Mouse (Mus musculus) kidney, embryonic 15.5 days (tissue): ENCODE measurements around the gene Uck1. TPM values are rescaled to one million over a fixed set of nuclear protein-coding genes. Genes with fewer than 3 reads are reported as not detected.
"Not testable (repeated sequence)": the region's sequence is repeated elsewhere in the genome, so short reads cannot be mapped to it uniquely, and the experiment has no call there.

Experiments used
- ATAC-seq: fragments of 200-750 bp; cut with Nextera tagmentation; replicated peaks from 2 replicates; pipeline ENCODE4 v1.8.0; 2017; ENCODE audit warnings: moderate TSS enrichment; ENCODE audit not compliant: low FRiP score
- H3K27ac ChIP-seq: fragments of 300-500 bp; sonication (generic); 2 replicates; pipeline ENCODE4 v1.5.1; 2015; ENCODE audit warnings: mild to moderate bottlenecking, inconsistent platforms
- H3K27me3 ChIP-seq: fragments of 300-500 bp; sonication (generic); 2 replicates; pipeline ENCODE4 v1.6.1; 2015; ENCODE audit warnings: inconsistent platforms
- H3K36me3 ChIP-seq: fragments of 300-500 bp; sonication (generic); 2 replicates; pipeline ENCODE4 v1.6.1; 2015; ENCODE audit warnings: inconsistent platforms
- H3K4me1 ChIP-seq: fragments of 300-500 bp; sonication (generic); 2 replicates; pipeline ENCODE4 v1.6.1; 2015; ENCODE audit warnings: inconsistent platforms
- H3K4me2 ChIP-seq: fragments of 300-500 bp; sonication (generic); 2 replicates; pipeline ENCODE4 v1.6.1; 2015; ENCODE audit warnings: moderate library complexity, mild to moderate bottlenecking, inconsistent platforms
- H3K4me3 ChIP-seq: fragments of 300-500 bp; sonication (generic); replicated peaks from 2 replicates; pipeline ENCODE4 v1.5.1; 2015; ENCODE audit warnings: mild to moderate bottlenecking, inconsistent platforms
- H3K9ac ChIP-seq: fragments of 300-500 bp; sonication (generic); 2 replicates; pipeline ENCODE4 v1.6.1; 2015; ENCODE audit warnings: mild to moderate bottlenecking, inconsistent platforms
- H3K9me3 ChIP-seq: fragments of 300-500 bp; sonication (generic); replicated peaks from 2 replicates; pipeline ENCODE4 v1.6.1; 2016; ENCODE audit warnings: inconsistent platforms
- WGBS: fragments of 180-500 bp; shearing (Covaris S2); methylation state at CpG from one replicate; pipeline ENCODE4 v1.1.7; 2015; ENCODE audit warnings: mixed read lengths; 5-methylcytosine and 5-hydroxymethylcytosine counted together
- polyA plus RNA-seq: library from polyadenylated mRNA; unstranded; fragments of >200 nt; fragmentation: Nextera tagmentation; extraction: Ambion mirVana; gene quantifications from 2 replicates; pipeline ENCODE4 v1.2.1, GENCODE M21; 2015

Gene Uck1
- polyA plus RNA-seq = 72.2 and 74.5 TPM in 2 replicates

DNA sequence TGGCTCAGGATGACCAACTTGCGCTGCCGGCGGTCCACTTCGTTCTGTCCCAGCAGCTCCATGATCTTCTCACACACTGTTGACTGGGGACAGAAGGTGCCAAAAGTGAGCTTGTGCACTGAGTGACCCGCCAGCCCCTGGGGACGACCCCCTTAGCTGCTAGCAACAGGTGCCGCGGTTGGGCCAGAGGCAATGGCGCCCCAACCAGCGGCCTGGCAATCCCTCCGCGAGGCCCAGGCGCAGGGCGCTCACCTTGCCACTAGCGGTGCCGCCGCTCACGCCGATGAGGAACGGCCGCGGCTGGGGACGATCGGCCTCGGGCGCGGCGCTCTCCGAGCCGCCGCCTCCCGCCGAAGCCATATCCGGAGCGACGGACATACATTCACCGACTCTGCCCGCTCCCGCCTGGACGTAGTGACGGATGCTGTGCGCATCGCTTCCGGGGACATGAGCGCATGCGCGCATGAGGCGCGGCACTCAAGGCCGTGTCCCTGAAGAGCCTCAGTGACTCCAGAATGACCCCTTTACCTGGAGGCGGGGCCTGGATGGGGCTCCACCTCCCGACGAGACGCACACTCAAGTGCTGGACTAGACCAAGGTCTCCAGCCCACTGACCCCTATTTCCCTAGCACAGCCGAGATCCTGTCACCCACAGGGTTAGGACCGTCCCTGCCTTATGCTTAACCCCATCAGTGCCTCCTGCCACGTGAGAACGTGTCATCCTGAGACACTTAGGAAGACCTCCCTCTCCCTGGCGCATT lies at the start of gene Uck1:
TSS of gene Uck1 (minus strand) at position 503 of the 761 bp plus-strand sequence.
- Histone ChIP-seq H3K9ac (peak within 1 kb of the TSS; percentile 79), H3K36me3 (peaks cover 34% of the 10 kb centered on the region), H3K27ac (peak within 1 kb of the TSS; percentile 61), H3K27me3 (no peaks in the 10 kb centered on the region), H3K4me3 (peak within 1 kb of the TSS; percentile 67), H3K9me3 (no peaks in the 10 kb centered on the region; the same call in 1 of the 2 replicates), H3K4me2 (peak within 1 kb of the TSS; percentile 61), H3K4me1 (peaks cover 15% of the 10 kb centered on the region)
- WGBS = 2% methylated on average over 59 of the region's 59 CpGs
- ATAC-seq = peak; percentile 94

DNA sequence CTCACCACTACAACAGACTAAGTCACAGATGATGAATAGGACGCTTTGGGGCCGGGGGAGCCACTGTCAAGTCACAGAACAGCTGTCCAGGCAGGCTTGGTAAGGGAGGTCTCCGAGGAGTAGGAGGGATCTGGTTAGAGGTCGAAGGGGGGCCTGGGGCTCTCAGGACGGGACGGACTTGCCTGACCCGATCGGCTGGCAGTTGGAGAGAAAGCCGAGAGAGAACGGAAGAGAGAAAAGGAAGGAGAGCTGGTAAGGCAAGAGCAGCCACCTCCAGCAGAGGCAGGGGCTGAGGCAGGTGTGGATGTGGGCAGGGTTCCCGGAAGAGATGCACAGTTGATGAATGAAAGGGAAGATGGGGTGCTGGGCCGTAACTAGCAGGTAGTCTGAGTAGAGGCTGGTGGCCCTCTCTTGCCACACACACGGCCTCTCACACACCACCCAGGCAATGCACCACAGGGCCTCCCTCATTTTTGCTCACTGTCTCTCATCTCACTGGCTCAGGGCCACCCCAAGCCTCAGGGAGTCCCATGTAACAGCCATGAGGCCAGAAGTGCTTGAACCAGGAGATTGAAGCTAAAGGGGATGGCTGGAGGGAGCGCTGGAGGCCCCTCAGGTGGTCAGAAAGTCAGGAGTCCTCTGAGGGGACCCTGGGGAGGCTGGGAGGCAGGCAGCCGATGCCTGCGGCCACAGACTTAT lies 49.1 kb upstream of the Uck1 start:
- Histone ChIP-seq H3K4me3 (no peak overlapping the region), H3K36me3 (peaks cover 51% of the 10 kb centered on the region), H3K4me1 (peaks cover 27% of the 10 kb centered on the region), H3K27ac (no peak overlapping the region), H3K9ac (no peak overlapping the region), H3K27me3 (no peaks in the 10 kb centered on the region), H3K9me3 (no peaks in the 10 kb centered on the region), H3K4me2 (no peak overlapping the region)
- WGBS = 87% methylated on average over 16 of the region's 16 CpGs
- ATAC-seq = no peak

DNA sequence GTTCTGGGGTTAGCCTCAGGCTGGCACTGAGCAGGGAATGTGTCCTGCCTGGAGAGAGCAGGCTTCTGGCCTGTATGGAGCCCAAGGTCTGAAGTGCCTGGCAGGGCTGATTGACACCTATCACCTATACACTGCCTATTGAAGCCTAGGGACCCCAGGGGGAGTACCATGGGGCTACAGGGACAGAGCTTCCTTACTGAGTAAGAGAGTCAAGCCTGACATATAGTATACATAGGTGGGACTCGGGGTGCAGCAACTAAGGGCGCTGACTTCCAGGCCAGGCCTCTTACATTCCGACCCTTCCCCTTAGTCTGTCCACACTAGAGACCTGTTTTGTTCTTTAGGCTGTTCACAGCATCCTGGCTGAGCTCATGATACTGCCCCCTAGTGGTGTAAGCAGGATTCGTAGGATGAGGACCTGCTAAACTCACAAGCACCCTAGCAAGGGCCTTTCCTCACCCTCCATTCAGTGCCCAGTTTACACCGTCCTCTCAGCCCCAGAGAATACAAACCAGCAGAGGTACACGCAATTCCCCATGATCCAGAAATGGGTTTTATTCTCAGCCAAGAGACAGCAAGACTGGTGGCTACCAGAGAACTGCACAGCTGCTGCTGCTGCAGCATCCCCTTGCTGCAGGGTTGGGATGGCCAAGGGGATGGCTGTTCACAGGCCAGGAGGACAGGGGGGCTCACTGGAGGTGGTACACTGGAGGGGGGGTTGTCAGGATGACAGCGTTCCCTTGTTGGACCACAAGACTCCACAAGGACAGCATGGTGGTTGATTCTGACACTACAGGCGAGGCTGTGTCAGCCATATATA lies 48.2 kb upstream of the Uck1 start:
- Histone ChIP-seq H3K9ac (no peak overlapping the region), H3K9me3 (no peaks in the 10 kb centered on the region), H3K4me3 (no peak overlapping the region), H3K27ac (no peak overlapping the region), H3K4me2 (no peak overlapping the region), H3K4me1 (peaks cover 27% of the 10 kb centered on the region), H3K36me3 (peaks cover 60% of the 10 kb centered on the region), H3K27me3 (no peaks in the 10 kb centered on the region)
- ATAC-seq = no peak
- WGBS = 55% methylated on average over 8 of the region's 8 CpGs

GRCm38 (mm10) chr2:32307247-32307798 lies 47.4 kb upstream of the Uck1 start:
- Histone ChIP-seq H3K4me3 (no peak overlapping the region), H3K27me3 (no peaks in the 10 kb centered on the region), H3K27ac (no peak overlapping the region), H3K4me2 (no peak overlapping the region), H3K36me3 (peaks cover 68% of the 10 kb centered on the region), H3K9ac (no peak overlapping the region), H3K9me3 (no peaks in the 10 kb centered on the region), H3K4me1 (peaks cover 21% of the 10 kb centered on the region)
- no peak for ATAC-seq
- 82% methylated on average over 6 of the region's 6 CpGs for WGBS

- H3K36me3 ChIP-seq = peaks cover 80% of the 10 kb centered on the region
- H3K9me3 ChIP-seq = no peaks in the 10 kb centered on the region
Measured at GRCm38 (mm10) chr2:32306176-32306575, 46.2 kb upstream of the Uck1 start.

DNA sequence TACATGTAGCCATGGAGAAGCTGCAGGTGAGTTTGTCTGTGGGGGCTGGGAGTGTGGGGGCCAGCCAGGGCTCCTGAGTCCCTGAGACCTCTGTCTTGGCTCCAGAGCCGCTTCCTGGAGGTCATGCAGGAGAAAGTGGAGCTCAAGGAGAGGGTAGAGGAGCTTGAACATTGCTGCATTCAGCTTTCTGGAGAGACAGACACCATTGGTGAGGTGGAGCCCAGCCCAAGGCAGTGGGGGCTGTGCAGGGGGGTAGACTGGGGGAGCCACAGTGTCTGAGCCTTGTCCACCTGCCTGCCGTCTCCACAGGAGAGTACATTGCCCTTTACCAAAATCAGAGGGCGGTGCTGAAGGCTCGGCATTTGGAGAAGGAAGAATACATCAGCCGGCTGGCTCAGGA lies 45.7 kb upstream of the Uck1 start:
- H3K9me3 ChIP-seq = no peaks in the 10 kb centered on the region
- peaks cover 85% of the 10 kb centered on the region for H3K36me3 ChIP-seq
- no peak overlapping the region for H3K9ac ChIP-seq
- WGBS = 82% methylated on average over 5 of the region's 5 CpGs
- no peak overlapping the region for H3K27ac ChIP-seq
- H3K27me3 ChIP-seq = no peaks in the 10 kb centered on the region
- peaks cover 6% of the 10 kb centered on the region for H3K4me1 ChIP-seq
- no peak for ATAC-seq
- H3K4me3 ChIP-seq = no peak overlapping the region
- H3K4me2 ChIP-seq = no peak overlapping the region

More at GRCm38 (mm10) chr2:32306176-32306575, 46.2 kb upstream of the Uck1 start:
- no peak overlapping the region for H3K9ac ChIP-seq
- no peak for ATAC-seq
- H3K27ac ChIP-seq = no peak overlapping the region
- no peaks in the 10 kb centered on the region for H3K27me3 ChIP-seq
- H3K4me2 ChIP-seq = no peak overlapping the region
- WGBS = 82% methylated on average over 9 of the region's 9 CpGs
- no peak overlapping the region for H3K4me3 ChIP-seq
- H3K4me1 ChIP-seq = peaks cover 11% of the 10 kb centered on the region

DNA sequence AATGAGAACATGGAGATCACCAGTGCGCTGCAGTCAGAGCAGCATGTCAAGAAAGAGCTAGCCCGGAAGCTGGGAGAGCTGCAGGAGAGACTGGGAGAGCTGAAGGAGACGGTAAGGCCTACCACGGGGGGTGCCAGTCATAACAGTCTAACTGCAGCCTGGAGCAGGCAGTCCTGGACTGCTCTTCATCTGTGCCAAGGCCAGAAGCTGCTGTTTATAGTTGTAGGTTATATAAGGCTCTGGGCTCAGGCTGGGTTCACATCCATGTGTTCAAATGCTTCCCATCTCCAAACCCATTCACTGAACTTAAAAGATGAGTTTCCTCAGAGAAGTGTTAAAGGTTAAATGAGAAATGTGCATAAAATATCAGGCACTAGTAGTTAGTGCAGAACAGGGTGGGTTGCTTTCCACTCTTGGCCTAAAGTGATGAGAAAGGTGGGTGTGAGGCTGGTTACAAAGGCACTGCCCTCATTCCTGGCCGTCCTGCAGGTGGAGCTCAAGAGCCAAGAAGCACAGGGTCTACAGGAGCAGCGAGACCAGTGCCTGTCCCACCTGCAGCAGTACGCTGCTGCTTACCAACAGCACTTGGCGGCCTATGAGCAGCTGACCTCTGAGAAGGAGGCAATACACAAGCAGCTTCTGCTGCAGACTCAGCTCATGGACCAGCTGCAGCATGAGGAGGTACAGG lies 44.3 kb upstream of the Uck1 start:
- Histone ChIP-seq H3K4me3 (no peak overlapping the region), H3K9ac (no peak overlapping the region), H3K9me3 (no peaks in the 10 kb centered on the region), H3K4me2 (no peak overlapping the region), H3K36me3 (peaks cover 97% of the 10 kb centered on the region), H3K27ac (no peak overlapping the region), H3K4me1 (no peaks in the 10 kb centered on the region), H3K27me3 (no peaks in the 10 kb centered on the region)
- peak; percentile 32; the same call in 1 of the 2 replicates for ATAC-seq
- WGBS = 54% methylated on average over 8 of the region's 8 CpGs

GRCm38 (mm10) chr2:32302952-32303351 lies 43.0 kb upstream of the Uck1 start:
- Histone ChIP-seq H3K4me3 (no peak overlapping the region), H3K4me1 (no peaks in the 10 kb centered on the region), H3K9ac (no peak overlapping the region), H3K36me3 (peaks cover 99% of the 10 kb centered on the region), H3K4me2 (no peak overlapping the region), H3K9me3 (no peaks in the 10 kb centered on the region), H3K27me3 (no peaks in the 10 kb centered on the region), H3K27ac (no peak overlapping the region)
- no peak for ATAC-seq
- WGBS = 85% methylated on average over 10 of the region's 10 CpGs

- WGBS = 94% methylated on average over 4 of the region's 4 CpGs
- Histone ChIP-seq H3K9me3 (no peaks in the 10 kb centered on the region), H3K36me3 (peaks cover 96% of the 10 kb centered on the region)
Measured at GRCm38 (mm10) chr2:32299469-32299868, 39.5 kb upstream of the Uck1 start.

GRCm38 (mm10) chr2:32295842-32296241 lies 35.9 kb upstream of the Uck1 start:
- H3K27ac ChIP-seq, H3K4me1 ChIP-seq, H3K9ac ChIP-seq, H3K27me3 ChIP-seq, H3K4me2 ChIP-seq, ATAC-seq, H3K9me3 ChIP-seq, H3K4me3 ChIP-seq: not testable (repeated sequence)
- 85% methylated on average over 2 of the region's 2 CpGs for WGBS
- peaks cover 86% of the 10 kb centered on the region for H3K36me3 ChIP-seq

More at GRCm38 (mm10) chr2:32299469-32299868, 39.5 kb upstream of the Uck1 start:
- ATAC-seq = no peak
- Histone ChIP-seq H3K4me3 (no peak overlapping the region), H3K27me3 (no peaks in the 10 kb centered on the region), H3K27ac (no peak overlapping the region), H3K4me1 (no peaks in the 10 kb centered on the region), H3K4me2 (no peak overlapping the region), H3K9ac (no peak overlapping the region)

GRCm38 (mm10) chr2:32295285-32295684 lies 35.3 kb upstream of the Uck1 start:
- Histone ChIP-seq H3K27ac (no peak overlapping the region), H3K9ac (no peak overlapping the region), H3K4me2 (no peak overlapping the region), H3K27me3 (no peaks in the 10 kb centered on the region), H3K4me1 (no peaks in the 10 kb centered on the region), H3K9me3 (no peaks in the 10 kb centered on the region), H3K4me3 (no peak overlapping the region), H3K36me3 (peaks cover 86% of the 10 kb centered on the region)
- 83% methylated on average over 3 of the region's 3 CpGs for WGBS
- no peak for ATAC-seq
